Mouse (Mus musculus) T-helper 17 cell (primary cell): ENCODE measurements around the gene Lypd6.

Experiments
- in situ Hi-C, 2 experiments: fragments of 300-600 bp; cut with MboI, MseI; formaldehyde crosslinking; loops; 1 replicate in 1 of 2; 2 replicates in 1 of 2; pipeline ENCODE4 v1.15.1; 2025; ENCODE audit warnings: high pct_unique_total_duplicates in 2 of 2

Lypd6 gene

GRCm38 (mm10) chr2:50166082-50166481, 99.9 kb downstream of the Lypd6 start:
- in situ Hi-C loops, result no loop called here

- in situ Hi-C loops, result no loop called here
Observed at GRCm38 (mm10) chr2:50173730-50174528, 107.7 kb downstream of the Lypd6 start.

GRCm38 (mm10) chr2:50175709-50176108, 109.5 kb downstream of the Lypd6 start:
- in situ Hi-C loops, result no loop called here

- in situ Hi-C loops, result no loop called here
Observed at GRCm38 (mm10) chr2:50179164-50179563, 112.9 kb downstream of the Lypd6 start.

- in situ Hi-C loops, result no loop called here
Observed at GRCm38 (mm10) chr2:50180423-50180822, 114.2 kb downstream of the Lypd6 start.

GRCm38 (mm10) chr2:50181332-50181731, 115.1 kb downstream of the Lypd6 start:
- in situ Hi-C loops, result no loop called here

GRCm38 (mm10) chr2:50186711-50187405, 120.6 kb downstream of the Lypd6 start:
- in situ Hi-C loops, result no loop called here

- in situ Hi-C loops, result no loop called here
Observed at GRCm38 (mm10) chr2:50188856-50189255, 122.6 kb downstream of the Lypd6 start.

GRCm38 (mm10) chr2:50196681-50197080, 130.5 kb downstream of the Lypd6 start:
- in situ Hi-C loops, result no loop called here

- in situ Hi-C loops, result no loop called here
Observed at GRCm38 (mm10) chr2:50197801-50198200, 131.6 kb downstream of the Lypd6 start.

- in situ Hi-C loops, result no loop called here
Observed at GRCm38 (mm10) chr2:50200541-50200940, 134.3 kb downstream of the Lypd6 start.

GRCm38 (mm10) chr2:50220574-50220973, 154.3 kb downstream of the Lypd6 start:
- in situ Hi-C loops, result no loop called here

GRCm38 (mm10) chr2:50225019-50225418, 158.8 kb downstream of the Lypd6 start:
- in situ Hi-C loops, result no loop called here

- in situ Hi-C loops, result no loop called here
Observed at GRCm38 (mm10) chr2:50233491-50233890, 167.3 kb downstream of the Lypd6 start.
